Mouse (Mus musculus) liver, adult 2 months (tissue): ENCODE measurements around the gene Lce3f.

Source experiments
- CTCF ChIP-seq: fragments of 200-500 bp; IDR thresholded peaks from 2 replicates; pipeline ENCODE4 v1.5.1; 2011; ENCODE audit warnings: low read depth, low read length, control low read depth
- POLR2A ChIP-seq: fragments of 200-500 bp; IDR thresholded peaks from 2 replicates; pipeline ENCODE4 v1.6.1; 2011; ENCODE audit warnings: low read length, control low read depth; ENCODE audit not compliant: insufficient read depth; ENCODE audit errors: extremely low read depth

DNA sequence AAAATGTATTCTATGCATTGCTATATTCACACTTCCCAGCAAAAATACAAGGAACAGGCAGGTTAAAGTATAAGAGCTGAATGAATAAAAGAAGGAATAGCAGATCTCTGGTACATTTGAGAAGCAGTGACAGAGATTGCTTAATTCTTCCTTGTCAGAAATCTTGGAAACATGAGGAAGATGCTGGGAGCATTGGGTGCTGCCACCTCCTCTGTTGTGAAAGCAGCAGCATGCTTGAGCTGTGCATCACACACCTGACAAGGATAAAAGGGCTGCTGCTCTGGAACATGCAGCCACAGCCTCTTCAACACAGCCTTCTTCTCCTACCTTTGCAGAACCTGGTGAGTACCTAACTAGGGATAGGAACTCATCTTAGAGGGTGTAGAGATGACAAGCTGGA is at the start of gene Lce3f:
- TF ChIP-seq CTCF (no peak), POLR2A (no peak)
